Mouse (Mus musculus) heart, embryonic 16.5 days (tissue): Measurements from ENCODE around the gene Fgfbp3. TPM values are rescaled to one million over a fixed set of nuclear protein-coding genes. Genes with fewer than 3 reads are reported as not detected.

Experiments
- ATAC-seq: fragments of 200-750 bp; cut with Nextera tagmentation; replicated peaks from 2 replicates; pipeline ENCODE4 v1.8.0; 2017; ENCODE audit warnings: moderate number of reproducible peaks; ENCODE audit not compliant: insufficient read depth, low FRiP score; ENCODE audit errors: extremely low read depth
- H3K27ac ChIP-seq: fragments of 300-500 bp; sonication (generic); 2 replicates; pipeline ENCODE4 v1.5.1; 2014; ENCODE audit warnings: mild to moderate bottlenecking, low read length, control low read depth, moderate library complexity
- H3K27me3 ChIP-seq: fragments of 300-500 bp; sonication (generic); 2 replicates; pipeline ENCODE4 v1.6.1; 2014; ENCODE audit warnings: low read length, mixed read lengths; ENCODE audit not compliant: control insufficient read depth, insufficient read depth
- H3K36me3 ChIP-seq: fragments of 300-500 bp; sonication (generic); 2 replicates; pipeline ENCODE4 v1.6.1; 2014; ENCODE audit not compliant: control insufficient read depth, insufficient read depth
- H3K4me1 ChIP-seq: fragments of 300-500 bp; sonication (generic); 2 replicates; pipeline ENCODE4 v1.6.1; 2014; ENCODE audit warnings: low read length, mixed read lengths; ENCODE audit not compliant: control insufficient read depth, insufficient read depth
- H3K4me2 ChIP-seq: fragments of 300-500 bp; sonication (generic); 2 replicates; pipeline ENCODE4 v1.6.1; 2014; ENCODE audit warnings: low read depth, mild to moderate bottlenecking, control low read depth, low read length
- H3K4me3 ChIP-seq: fragments of 300-500 bp; sonication (generic); 2 replicates; pipeline ENCODE4 v1.5.1; 2014; ENCODE audit warnings: mild to moderate bottlenecking, control low read depth, low read length
- H3K9ac ChIP-seq: fragments of 300-500 bp; sonication (generic); 2 replicates; pipeline ENCODE4 v1.6.1; 2014; ENCODE audit warnings: low read length, control low read depth
- H3K9me3 ChIP-seq: fragments of 300-500 bp; sonication (generic); replicated peaks from 2 replicates; pipeline ENCODE4 v1.6.1; 2016; ENCODE audit warnings: low read length; ENCODE audit not compliant: control insufficient read depth
- WGBS: fragments of 180-500 bp; shearing (Covaris S2); extraction: QIAGEN DNeasy Blood & Tissue Kit; methylation state at CpG from one replicate; pipeline ENCODE4 v1.1.7; 2014; 5-methylcytosine and 5-hydroxymethylcytosine counted together
- polyA plus RNA-seq: library from polyadenylated mRNA; unstranded; fragments of >200 nt; fragmentation: Nextera tagmentation; extraction: Ambion mirVana; gene quantifications from 2 replicates; pipeline ENCODE4 v1.2.1, GENCODE M21; 2015

Gene Fgfbp3
- polyA plus RNA-seq, 1 experiment from 2014 or later = 4.2 TPM

DNA sequence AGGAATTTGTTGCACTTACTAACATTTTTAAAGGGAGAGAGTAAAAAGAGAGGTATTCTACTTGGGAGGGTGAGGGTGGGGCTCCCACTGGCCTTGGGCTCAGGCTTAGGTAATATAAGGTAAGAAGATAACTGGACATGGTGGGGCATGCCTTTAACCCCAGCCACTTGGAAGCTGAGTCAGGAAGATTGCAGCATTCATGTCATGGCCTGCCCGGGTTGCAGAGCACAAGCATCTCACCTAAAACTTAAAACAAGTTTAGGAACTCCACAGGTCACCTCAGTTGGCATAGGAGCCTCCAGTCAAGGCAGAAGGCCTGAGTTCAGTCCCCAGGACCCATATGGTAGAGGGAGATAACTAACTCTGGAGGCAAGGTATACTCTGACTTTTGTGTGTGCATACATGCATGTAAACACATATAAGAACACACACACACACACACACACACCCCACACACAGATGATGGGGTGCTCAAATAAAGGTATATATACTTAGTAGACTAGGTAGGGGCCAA lies 2.5 kb downstream of the Fgfbp3 start:
- Histone ChIP-seq H3K27ac (no peak overlapping the region), H3K9ac (no peak overlapping the region), H3K9me3 (no peaks in the 10 kb centered on the region), H3K27me3 (no peaks in the 10 kb centered on the region), H3K4me2 (no peak overlapping the region), H3K4me1 (peaks cover 5% of the 10 kb centered on the region), H3K4me3 (no peak overlapping the region), H3K36me3 (no peaks in the 10 kb centered on the region)
- WGBS = 85% methylated on average over 1 of the region's 1 CpGs
- ATAC-seq = no peak

DNA sequence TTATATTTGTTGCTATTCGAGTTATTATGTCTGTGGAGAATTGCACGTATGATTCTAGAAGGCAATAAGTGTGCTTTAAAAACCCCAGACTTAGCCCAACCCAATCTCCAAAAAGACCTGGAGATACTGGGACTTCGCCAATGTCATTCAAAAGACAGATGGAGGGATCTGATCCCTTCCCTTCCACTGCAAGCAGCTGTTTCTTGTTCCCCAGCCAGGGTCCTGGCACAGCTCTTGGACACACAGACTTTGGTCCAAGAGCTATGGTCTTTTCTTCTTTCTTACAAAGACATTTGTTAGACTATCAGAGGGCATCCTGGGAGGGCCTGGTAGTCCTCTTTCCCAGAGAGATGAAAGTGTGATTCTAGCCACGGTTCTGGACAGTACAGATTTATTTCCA lies 3.2 kb downstream of the Fgfbp3 start:
- peaks cover 5% of the 10 kb centered on the region for H3K4me1 ChIP-seq
- H3K9ac ChIP-seq = no peak overlapping the region
- no peaks in the 10 kb centered on the region for H3K36me3 ChIP-seq
- no peaks in the 10 kb centered on the region for H3K9me3 ChIP-seq
- H3K27me3 ChIP-seq = no peaks in the 10 kb centered on the region
- no peak overlapping the region for H3K27ac ChIP-seq
- H3K4me2 ChIP-seq = no peak overlapping the region
- WGBS = 82% methylated on average over 4 of the region's 4 CpGs
- no peak for ATAC-seq
- no peak overlapping the region for H3K4me3 ChIP-seq

DNA sequence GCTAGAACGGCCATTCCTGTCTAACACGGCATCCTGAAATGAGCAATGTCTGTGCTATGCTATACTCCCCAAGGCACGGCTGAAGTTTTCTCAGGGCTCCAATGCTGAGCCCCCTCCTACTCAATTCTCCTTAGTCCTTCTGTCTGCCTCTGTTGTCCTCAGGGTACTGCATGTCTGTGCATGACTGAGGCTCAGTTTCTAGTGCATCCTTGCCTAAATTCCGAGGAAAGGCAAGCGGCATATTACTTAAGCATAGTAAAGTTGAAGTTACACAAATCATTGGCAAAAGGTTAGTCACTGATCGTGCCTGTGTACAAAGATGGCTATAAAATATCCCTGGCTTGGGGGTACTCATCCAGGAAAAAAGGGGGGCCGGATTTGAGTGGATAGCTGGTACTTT lies 6.4 kb downstream of the Fgfbp3 start:
- no peak overlapping the region for H3K27ac ChIP-seq
- no peaks in the 10 kb centered on the region for H3K27me3 ChIP-seq
- no peaks in the 10 kb centered on the region for H3K9me3 ChIP-seq
- no peak for ATAC-seq
- 0 out of 2 replicates have a peak, but pooled peaks cover 2% of the 10 kb centered on the region for H3K4me1 ChIP-seq
- H3K9ac ChIP-seq = no peak overlapping the region
- WGBS = 72% methylated on average over 7 of the region's 7 CpGs
- no peaks in the 10 kb centered on the region for H3K36me3 ChIP-seq
- no peak overlapping the region for H3K4me3 ChIP-seq
- H3K4me2 ChIP-seq = no peak overlapping the region

DNA sequence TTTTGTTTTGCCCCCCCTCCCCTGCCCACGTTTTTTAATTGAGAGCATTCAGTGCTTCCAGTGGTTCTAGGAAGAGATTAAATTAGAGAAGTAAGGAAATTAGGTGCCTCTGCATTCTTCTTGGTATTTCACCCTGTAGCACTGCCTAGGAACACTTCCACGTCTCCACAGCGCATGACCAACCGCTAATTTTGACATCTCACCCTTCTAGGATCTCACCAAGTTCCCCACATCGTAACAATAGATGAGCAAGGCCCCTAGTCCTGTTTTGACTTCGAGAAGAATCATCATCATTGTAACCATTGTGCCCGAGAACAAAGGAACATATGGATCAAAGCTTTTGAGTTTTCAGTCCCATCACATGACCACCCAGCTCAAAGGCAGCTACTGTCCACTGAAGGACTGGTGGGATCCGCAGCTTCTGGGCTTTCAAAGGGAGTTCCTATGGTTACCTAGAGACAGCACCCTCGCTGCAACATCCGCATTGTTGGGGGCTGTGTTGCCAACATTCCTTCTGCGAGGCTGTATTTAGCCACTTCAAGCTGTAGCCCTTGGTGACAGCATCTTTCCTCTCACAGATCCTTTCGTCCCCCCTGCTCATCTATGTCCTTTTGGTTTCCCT lies 8.9 kb downstream of the Fgfbp3 start:
- WGBS = 38% methylated on average over 12 of the region's 12 CpGs
- Histone ChIP-seq H3K27ac (no peak overlapping the region), H3K4me2 (no peak overlapping the region), H3K27me3 (no peaks in the 10 kb centered on the region), H3K4me3 (no peak overlapping the region), H3K9ac (no peak overlapping the region), H3K36me3 (no peaks in the 10 kb centered on the region), H3K9me3 (no peaks in the 10 kb centered on the region), H3K4me1 (no peaks in the 10 kb centered on the region)
- ATAC-seq = no peak

DNA sequence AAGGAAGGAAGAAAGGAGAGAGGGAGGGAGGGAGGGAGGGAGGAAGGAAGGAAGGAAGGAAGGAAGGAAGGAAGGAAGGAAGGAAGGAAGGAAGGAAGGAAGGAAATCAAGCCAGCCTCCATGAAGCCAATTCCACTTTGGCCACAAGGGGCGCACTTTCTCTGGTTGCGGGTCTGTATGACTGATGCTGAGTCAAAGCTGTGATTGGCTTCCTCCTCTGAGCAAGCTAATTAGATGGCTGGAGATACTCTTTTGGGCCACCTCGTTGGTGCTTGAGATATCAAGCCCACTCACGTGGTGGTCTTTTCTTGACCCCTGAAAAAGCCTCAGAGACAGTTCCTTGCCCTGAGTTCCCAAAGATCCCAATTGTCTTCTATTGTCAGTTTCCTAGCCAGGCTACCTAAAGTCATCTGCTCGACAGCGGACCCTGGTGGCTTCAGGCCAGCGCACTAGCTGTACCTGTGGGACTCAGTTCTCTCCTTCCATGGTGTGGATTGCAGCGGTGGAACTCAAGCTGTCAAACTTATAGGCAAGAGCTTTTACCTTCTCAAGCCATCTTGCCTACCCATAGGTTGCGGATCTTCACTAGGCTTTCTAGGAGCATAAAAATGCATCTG lies 9.6 kb downstream of the Fgfbp3 start:
- no peak overlapping the region for H3K4me2 ChIP-seq
- ATAC-seq = no peak

DNA sequence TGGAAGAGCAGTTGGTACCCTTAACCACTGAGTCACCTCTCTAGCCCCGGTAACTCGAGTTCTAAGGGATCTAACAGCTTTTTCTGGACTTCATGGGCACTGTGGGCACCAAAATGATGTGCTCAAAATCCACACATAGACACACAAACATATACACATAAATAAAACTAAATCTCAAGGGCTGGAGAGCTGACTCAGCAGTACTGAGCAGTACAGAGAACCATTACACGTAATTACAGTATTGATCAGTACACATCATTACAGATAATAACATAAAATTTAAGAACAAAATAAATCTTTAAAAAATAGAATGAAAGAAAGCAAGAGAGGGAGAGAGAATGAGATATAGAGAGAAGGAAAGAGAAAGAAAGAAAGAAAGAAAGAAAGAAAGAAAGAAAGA lies 10.3 kb downstream of the Fgfbp3 start:
- Histone ChIP-seq H3K9ac (no peak overlapping the region), H3K4me1 (no peaks in the 10 kb centered on the region), H3K27me3 (no peaks in the 10 kb centered on the region), H3K4me2 (no peak overlapping the region), H3K36me3 (no peaks in the 10 kb centered on the region), H3K4me3 (no peak overlapping the region), H3K9me3 (no peaks in the 10 kb centered on the region), H3K27ac (no peak overlapping the region)
- ATAC-seq = no peak
- 78% methylated on average over 3 of the region's 3 CpGs for WGBS

More for the DNA sequence above, 9.6 kb downstream of the Fgfbp3 start:
- H3K4me3 ChIP-seq = no peak overlapping the region
- no peak overlapping the region for H3K27ac ChIP-seq
- 22% methylated on average over 9 of the region's 9 CpGs for WGBS
- no peaks in the 10 kb centered on the region for H3K27me3 ChIP-seq
- no peak overlapping the region for H3K9ac ChIP-seq
- H3K9me3 ChIP-seq = no peaks in the 10 kb centered on the region
- no peaks in the 10 kb centered on the region for H3K36me3 ChIP-seq
- no peaks in the 10 kb centered on the region for H3K4me1 ChIP-seq

DNA sequence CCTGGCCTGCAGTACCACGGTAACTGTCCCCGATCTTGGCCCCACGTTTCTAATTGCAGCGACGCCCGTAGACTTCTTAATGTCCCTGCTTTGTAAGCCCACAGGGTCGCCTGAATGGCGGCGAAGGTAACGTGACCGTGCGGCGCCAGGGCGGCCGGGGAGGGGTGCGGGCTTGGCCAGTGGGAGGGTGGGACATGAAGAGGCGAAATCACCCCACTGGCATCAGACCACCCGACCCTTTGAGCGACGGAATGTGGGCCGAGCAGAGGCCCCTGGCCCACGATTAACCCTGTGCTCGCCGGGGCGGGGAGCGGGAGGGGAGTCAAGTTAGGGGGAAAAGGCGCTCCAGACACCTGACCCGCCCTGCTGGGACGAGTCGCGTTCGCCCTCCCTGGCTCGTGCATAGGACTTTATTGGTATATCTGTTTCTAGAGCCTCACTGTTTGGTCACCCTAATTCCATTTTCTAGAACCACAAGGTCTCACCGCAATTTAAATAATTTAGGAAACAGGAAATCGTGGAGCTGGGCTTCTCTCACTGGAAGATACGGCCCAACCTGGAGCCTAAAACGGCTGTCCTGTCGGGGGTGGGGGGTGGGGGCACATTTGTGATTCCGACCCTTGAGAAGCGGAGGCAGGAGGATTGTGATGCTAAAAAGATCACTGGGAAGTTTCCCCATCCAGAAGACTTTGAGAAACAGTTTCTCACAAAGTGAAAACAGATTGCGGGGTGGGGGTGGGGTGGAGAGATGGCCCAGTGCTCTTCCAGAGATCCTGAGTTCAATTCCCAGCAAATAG lies 15.0 kb downstream of the Fgfbp3 start:
- H3K27ac ChIP-seq = peak overlapping the region; percentile 85
- WGBS = 1% methylated on average over 41 of the region's 41 CpGs
- H3K27me3 ChIP-seq = no peaks in the 10 kb centered on the region
- ATAC-seq = peak; percentile 83
- no peaks in the 10 kb centered on the region for H3K9me3 ChIP-seq
- peak overlapping the region; percentile 80 for H3K4me2 ChIP-seq
- peak overlapping the region; percentile 78 for H3K4me3 ChIP-seq
- peak overlapping the region; percentile 86 for H3K9ac ChIP-seq
- H3K4me1 ChIP-seq = 0 out of 2 replicates have a peak, but pooled peaks cover 4% of the 10 kb centered on the region
- no peaks in the 10 kb centered on the region for H3K36me3 ChIP-seq

DNA sequence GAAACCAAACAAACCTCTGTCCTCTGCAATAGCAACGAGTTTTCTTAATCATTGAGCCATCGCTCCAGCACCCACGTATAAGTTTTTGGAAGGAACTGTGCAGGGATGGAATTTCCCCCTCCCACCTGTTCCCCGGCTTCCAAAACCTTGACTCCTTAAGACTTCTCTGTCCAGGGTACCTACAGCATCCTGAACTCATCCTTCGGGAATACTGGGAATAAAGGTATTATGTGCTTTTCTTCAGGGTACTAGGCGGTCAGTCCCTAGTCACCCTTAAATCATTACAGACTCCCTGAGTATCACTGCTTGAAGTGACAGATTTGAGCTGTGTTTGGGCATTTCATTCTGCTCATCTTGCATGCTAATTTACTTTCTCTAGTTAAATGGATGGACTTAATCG lies 16.0 kb downstream of the Fgfbp3 start:
- Histone ChIP-seq H3K36me3 (no peaks in the 10 kb centered on the region), H3K9me3 (no peaks in the 10 kb centered on the region), H3K4me2 (peak overlapping the region; percentile 80; the same call in 1 of the 2 replicates), H3K4me3 (no peak overlapping the region), H3K4me1 (0 out of 2 replicates have a peak, but pooled peaks cover 4% of the 10 kb centered on the region), H3K27ac (no peak overlapping the region), H3K27me3 (no peaks in the 10 kb centered on the region), H3K9ac (no peak overlapping the region)
- no peak for ATAC-seq
- 42% methylated on average over 7 of the region's 7 CpGs for WGBS

DNA sequence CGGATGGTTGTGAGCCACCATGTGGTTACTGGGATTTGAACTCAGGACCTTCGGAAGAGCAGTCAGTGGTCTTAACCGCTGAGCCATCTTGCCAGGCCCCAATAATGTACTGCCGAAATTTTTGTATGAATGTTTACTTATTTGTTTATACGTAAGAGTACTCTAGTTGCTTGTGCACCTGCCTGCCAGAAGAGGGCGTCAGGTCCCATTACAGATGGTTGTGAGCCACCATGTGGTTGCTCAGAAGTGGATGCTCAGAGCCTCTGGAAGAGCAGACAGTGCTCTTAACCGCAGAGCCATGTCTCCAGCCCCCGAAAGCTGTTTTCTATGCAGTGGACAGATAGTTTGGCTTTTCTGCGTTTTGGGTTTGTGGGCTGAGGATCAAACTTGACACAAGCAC lies 21.6 kb downstream of the Fgfbp3 start:
- WGBS = 50% methylated on average over 9 of the region's 9 CpGs
- Histone ChIP-seq H3K27ac (no peak overlapping the region), H3K27me3 (no peaks in the 10 kb centered on the region), H3K9me3 (no peaks in the 10 kb centered on the region), H3K4me2 (no peak overlapping the region), H3K9ac (no peak overlapping the region), H3K4me1 (no peaks in the 10 kb centered on the region), H3K36me3 (peaks cover 14% of the 10 kb centered on the region), H3K4me3 (no peak overlapping the region)
- ATAC-seq = no peak
